Mouse (Mus musculus) cerebellum, adult 2 months (tissue): ENCODE results near the gene Mrps36.

Experiments used
- CTCF ChIP-seq: fragments of 200-500 bp; IDR thresholded peaks from 2 replicates; pipeline ENCODE4 v1.5.1; 2011; ENCODE audit warnings: low read depth, mild to moderate bottlenecking, control low read depth, low read length, moderate library complexity, borderline replicate concordance; ENCODE audit not compliant: insufficient read depth
- POLR2A ChIP-seq: fragments of 200-500 bp; IDR thresholded peaks from 2 replicates; pipeline ENCODE4 v1.6.1; 2011; ENCODE audit warnings: low read length, control low read depth, borderline replicate concordance; ENCODE audit not compliant: insufficient read depth

- TF ChIP-seq POLR2A: no peak
- TF ChIP-seq CTCF: no peak
These were observed 10.9 kb upstream of the Mrps36 start for GRCm38 (mm10) chr13:100755329-100755728.
